Mouse (Mus musculus): Measurements from ENCODE around the gene Tom1l2. TPM values are rescaled to one million over a fixed set of nuclear protein-coding genes. Genes with fewer than 3 reads are reported as not detected.

Gene Tom1l2
- total and polyA plus RNA-seq, 2 experiments from 2014 or later, result 49.4 to 120 TPM

DNA sequence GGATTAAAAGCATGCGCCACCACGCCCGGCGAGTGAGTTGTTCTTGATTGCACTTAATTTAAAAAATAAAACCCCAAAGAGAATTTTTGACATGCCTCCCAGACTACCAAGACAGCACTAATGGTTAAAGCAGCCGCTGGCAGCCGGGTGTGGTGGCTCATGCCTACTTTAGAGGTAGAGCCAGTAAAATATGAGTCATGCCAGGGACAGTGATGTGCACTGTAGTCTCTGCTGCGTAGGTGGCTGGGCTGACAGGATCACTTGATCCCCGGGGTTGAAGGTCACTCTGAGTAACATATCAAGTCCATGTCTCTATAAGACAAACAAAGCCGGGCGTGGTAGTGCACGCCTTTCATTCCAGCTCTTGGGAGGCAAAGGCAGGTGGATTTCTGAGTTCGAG, 13.3 kb downstream of the Tom1l2 start:
- Histone ChIP-seq H3K9ac (replicated peaks; ENCODE audit: low read length, poor library complexity, severe bottlenecking) (no peak overlapping the region), H3K27me3 (ENCODE audit: insufficient read depth, low read length) (no peaks in the 10 kb centered on the region), H3K27ac (ENCODE audit: low read depth, low read length) (no peak overlapping the region), H3K36me3 (ENCODE audit: insufficient read depth, low read length) (no peaks in the 10 kb centered on the region; the same call in 1 of the 2 replicates), H3K4me1 (ENCODE audit: insufficient read depth, low read length) (no peaks in the 10 kb centered on the region), H3K4me3 (ENCODE audit: low read depth, low read length) (no peak overlapping the region), H3K4me2 (ENCODE audit: low read depth, low read length, poor library complexity, severe bottlenecking) (no peak overlapping the region), H3K9me3 (ENCODE audit: low read length) (no peaks in the 10 kb centered on the region)
- WGBS, result 95% methylated on average over 12 of the region's 12 CpGs
- no peak for TF ChIP-seq CTCF (IDR thresholded peaks at IDR 0.05)
- ATAC-seq (ENCODE audit: low FRiP score), result no peak
- DNase-seq (ENCODE audit: low spot score), result no peak

DNA sequence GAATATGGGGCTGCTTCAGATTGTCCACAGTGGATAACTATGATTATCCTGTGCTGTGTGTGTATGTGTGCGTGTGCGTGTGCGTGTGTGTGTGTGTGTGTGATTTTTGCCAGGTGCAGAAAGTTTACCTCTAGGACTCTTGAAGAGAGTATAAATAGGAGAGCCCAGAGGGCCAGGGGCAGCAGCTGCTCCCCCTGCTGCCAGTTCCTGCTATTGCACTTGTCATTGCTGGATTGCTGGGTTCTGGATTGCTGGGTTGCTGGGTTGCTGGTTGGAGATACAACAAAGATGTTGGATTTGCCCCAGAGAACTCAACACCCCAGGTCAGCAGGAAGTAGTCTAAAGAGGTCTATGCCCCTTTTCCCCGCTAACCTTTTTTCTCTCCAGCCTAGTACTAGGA, 14.4 kb downstream of the Tom1l2 start:
- 69% methylated on average over 4 of the region's 4 CpGs for WGBS
- TF ChIP-seq CTCF (IDR thresholded peaks at IDR 0.05), result peak; percentile 63
- ATAC-seq (ENCODE audit: low FRiP score), result no peak
- no peaks in the 10 kb centered on the region for H3K9me3 ChIP-seq (ENCODE audit: low read length)
- no peaks in the 10 kb centered on the region; the same call in 1 of the 2 replicates for H3K36me3 ChIP-seq (ENCODE audit: insufficient read depth, low read length)
- no peak overlapping the region for H3K9ac ChIP-seq (replicated peaks; ENCODE audit: low read length, poor library complexity, severe bottlenecking)
- no peak overlapping the region for H3K4me2 ChIP-seq (ENCODE audit: low read depth, low read length, poor library complexity, severe bottlenecking)
- DNase-seq (ENCODE audit: low spot score), result no peak
- no peaks in the 10 kb centered on the region for H3K27me3 ChIP-seq (ENCODE audit: insufficient read depth, low read length)
- no peak overlapping the region for H3K4me3 ChIP-seq (ENCODE audit: low read depth, low read length)
- H3K4me1 ChIP-seq (ENCODE audit: insufficient read depth, low read length), result no peaks in the 10 kb centered on the region
- H3K27ac ChIP-seq (ENCODE audit: low read depth, low read length), result no peak overlapping the region

DNA sequence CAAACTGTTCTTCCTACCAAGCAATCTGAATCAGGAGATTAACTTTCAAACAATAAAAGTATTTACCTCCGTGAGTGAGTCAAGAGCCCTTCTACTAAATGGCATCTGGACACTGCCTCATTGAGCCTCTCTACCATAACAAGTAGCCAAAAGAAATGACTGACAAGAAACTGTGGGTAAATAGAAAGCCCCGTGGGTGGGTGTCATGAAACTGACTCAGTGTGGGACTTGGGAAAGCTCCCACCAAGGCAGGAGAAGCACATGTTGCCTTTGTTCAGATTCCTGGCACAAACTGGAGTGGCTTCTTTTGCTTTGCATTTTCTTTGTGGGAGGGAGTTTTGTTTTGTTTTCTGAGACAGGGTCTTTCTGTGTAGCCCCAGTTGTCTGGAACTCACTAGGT, 16.9 kb downstream of the Tom1l2 start:
- no peak for TF ChIP-seq CTCF (IDR thresholded peaks at IDR 0.05)
- H3K4me2 ChIP-seq (ENCODE audit: low read depth, low read length, poor library complexity, severe bottlenecking), result no peak overlapping the region
- no peaks in the 10 kb centered on the region for H3K4me1 ChIP-seq (ENCODE audit: insufficient read depth, low read length)
- DNase-seq (ENCODE audit: low spot score) (no peak), ATAC-seq (ENCODE audit: low FRiP score) (no peak)
- no peak overlapping the region for H3K27ac ChIP-seq (ENCODE audit: low read depth, low read length)
- H3K9me3 ChIP-seq (ENCODE audit: low read length), result no peaks in the 10 kb centered on the region
- H3K4me3 ChIP-seq (ENCODE audit: low read depth, low read length), result no peak overlapping the region
- no peaks in the 10 kb centered on the region; the same call in 1 of the 2 replicates for H3K36me3 ChIP-seq (ENCODE audit: insufficient read depth, low read length)
- no peaks in the 10 kb centered on the region for H3K27me3 ChIP-seq (ENCODE audit: insufficient read depth, low read length)
- WGBS, result 46% methylated on average over 2 of the region's 2 CpGs
- H3K9ac ChIP-seq (replicated peaks; ENCODE audit: low read length, poor library complexity, severe bottlenecking), result no peak overlapping the region

DNA sequence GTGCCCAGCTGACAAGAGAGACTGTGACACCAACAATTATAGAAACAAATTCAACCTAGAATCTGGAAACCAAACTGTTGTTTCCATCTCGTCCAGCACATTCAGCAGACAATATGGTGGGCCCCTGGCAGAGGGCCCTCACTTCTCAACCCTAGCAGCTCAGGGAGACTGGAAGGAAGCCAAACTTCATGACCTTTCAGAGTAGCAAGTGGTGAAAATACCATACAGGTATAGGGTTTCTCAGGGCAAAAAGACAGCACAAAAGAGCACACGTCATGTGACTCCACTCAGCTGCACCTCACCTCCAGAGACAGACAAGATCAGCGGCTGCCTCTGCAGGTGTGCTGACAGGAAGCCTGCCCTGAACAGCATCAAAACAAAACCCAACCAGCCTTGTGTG, 18.6 kb downstream of the Tom1l2 start:
- no peak overlapping the region for H3K27ac ChIP-seq (ENCODE audit: low read depth, low read length)
- ATAC-seq (ENCODE audit: low FRiP score), result no peak
- no peak for TF ChIP-seq CTCF (IDR thresholded peaks at IDR 0.05)

DNA sequence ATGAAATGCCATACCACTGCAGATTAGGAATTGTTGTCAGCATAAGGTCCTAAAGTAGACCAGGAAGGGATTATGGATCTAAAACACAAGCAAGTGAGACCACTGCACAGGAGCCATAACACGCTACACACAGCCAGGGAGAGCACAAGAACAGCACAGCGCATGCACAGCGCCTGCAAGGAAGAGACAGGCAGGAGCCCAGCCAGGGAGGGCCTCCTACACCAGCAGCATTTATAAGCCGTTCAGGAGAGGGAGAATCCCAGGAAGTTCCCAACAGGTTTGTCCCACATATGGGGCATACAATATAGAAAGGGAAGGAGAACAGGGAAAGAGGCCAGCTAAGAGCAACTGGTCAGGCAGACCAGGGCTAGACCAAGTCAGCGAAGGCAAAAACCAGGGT, 19.2 kb downstream of the Tom1l2 start:
- Histone ChIP-seq H3K4me3 (ENCODE audit: low read depth, low read length) (no peak overlapping the region), H3K4me1 (ENCODE audit: insufficient read depth, low read length) (no peaks in the 10 kb centered on the region), H3K4me2 (ENCODE audit: low read depth, low read length, poor library complexity, severe bottlenecking) (no peak overlapping the region), H3K27me3 (ENCODE audit: insufficient read depth, low read length) (no peaks in the 10 kb centered on the region), H3K9ac (replicated peaks; ENCODE audit: low read length, poor library complexity, severe bottlenecking) (no peak overlapping the region), H3K27ac (ENCODE audit: low read depth, low read length) (no peak overlapping the region), H3K36me3 (ENCODE audit: insufficient read depth, low read length) (no peaks in the 10 kb centered on the region; the same call in 1 of the 2 replicates), H3K9me3 (ENCODE audit: low read length) (no peaks in the 10 kb centered on the region)
- ATAC-seq (ENCODE audit: low FRiP score) (no peak), DNase-seq (ENCODE audit: low spot score) (no peak)
- 77% methylated on average over 5 of the region's 5 CpGs for WGBS
- TF ChIP-seq CTCF (IDR thresholded peaks at IDR 0.05), result no peak

More for the DNA sequence above, 18.6 kb downstream of the Tom1l2 start:
- Histone ChIP-seq H3K4me2 (ENCODE audit: low read depth, low read length, poor library complexity, severe bottlenecking) (no peak overlapping the region), H3K4me1 (ENCODE audit: insufficient read depth, low read length) (no peaks in the 10 kb centered on the region), H3K4me3 (ENCODE audit: low read depth, low read length) (no peak overlapping the region), H3K9me3 (ENCODE audit: low read length) (no peaks in the 10 kb centered on the region), H3K36me3 (ENCODE audit: insufficient read depth, low read length) (no peaks in the 10 kb centered on the region; the same call in 1 of the 2 replicates), H3K9ac (replicated peaks; ENCODE audit: low read length, poor library complexity, severe bottlenecking) (no peak overlapping the region), H3K27me3 (ENCODE audit: insufficient read depth, low read length) (no peaks in the 10 kb centered on the region)
- DNase-seq (ENCODE audit: low spot score), result no peak
- 60% methylated on average over 3 of the region's 3 CpGs for WGBS

DNA sequence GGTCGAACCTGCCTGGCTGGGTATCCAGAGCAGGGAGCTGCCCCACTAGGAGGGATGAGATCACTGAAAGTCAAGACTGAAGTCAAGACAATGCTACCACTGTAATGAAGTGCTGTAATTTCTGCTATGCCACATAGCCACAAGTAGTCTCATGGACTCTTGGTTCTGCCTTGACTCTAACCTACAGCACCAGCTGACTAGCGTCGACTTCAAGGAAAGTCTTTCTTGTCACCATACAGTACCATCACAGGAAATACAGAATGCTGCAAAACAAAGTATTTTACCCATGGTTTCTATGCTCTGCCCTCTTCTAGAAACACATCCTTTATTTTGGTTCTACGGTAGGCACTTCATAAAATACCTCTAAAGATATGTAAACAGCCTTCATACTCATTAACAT, 22.2 kb downstream of the Tom1l2 start:
- no peaks in the 10 kb centered on the region for H3K27me3 ChIP-seq (ENCODE audit: insufficient read depth, low read length)
- H3K4me1 ChIP-seq (ENCODE audit: insufficient read depth, low read length), result no peaks in the 10 kb centered on the region
- no peaks in the 10 kb centered on the region for H3K9me3 ChIP-seq (ENCODE audit: low read length)
- no peak for TF ChIP-seq CTCF (IDR thresholded peaks at IDR 0.05)
- no peaks in the 10 kb centered on the region for H3K36me3 ChIP-seq (ENCODE audit: insufficient read depth, low read length)
- no peak overlapping the region for H3K4me2 ChIP-seq (ENCODE audit: low read depth, low read length, poor library complexity, severe bottlenecking)
- 88% methylated on average over 4 of the region's 4 CpGs for WGBS
- no peak for ATAC-seq (ENCODE audit: low FRiP score)
- H3K9ac ChIP-seq (replicated peaks; ENCODE audit: low read length, poor library complexity, severe bottlenecking), result no peak overlapping the region
- H3K4me3 ChIP-seq (ENCODE audit: low read depth, low read length), result no peak overlapping the region
- no peak overlapping the region for H3K27ac ChIP-seq (ENCODE audit: low read depth, low read length)
- no peak for DNase-seq (ENCODE audit: low spot score)

Measured in midbrain, postnatal 0 days (tissue).